Mouse (Mus musculus) mesoderm, embryonic 11.5 days (tissue): Measurements from ENCODE around the gene Dynll2.
"Not testable (repeated sequence)": the region's sequence is repeated elsewhere in the genome, so short reads cannot be mapped to it uniquely, and the experiment has no call there.

Experiments used
- DNase-seq: peaks from one replicate; pipeline ENCODE4 v3.0.0-alpha.2; 2012; ENCODE audit warnings: low read depth, low spot score

Dynll2 gene

GRCm38 (mm10) chr11:87991806-87992205 lies 4.5 kb upstream of the Dynll2 start:
- DNase-seq = no peak

- DNase-seq = no peak
Measured at GRCm38 (mm10) chr11:87987861-87988260, 528 bp upstream of the Dynll2 start.

GRCm38 (mm10) chr11:87986141-87986741 lies 1.1 kb downstream of the Dynll2 start:
- peak; percentile 64 for DNase-seq

DNA sequence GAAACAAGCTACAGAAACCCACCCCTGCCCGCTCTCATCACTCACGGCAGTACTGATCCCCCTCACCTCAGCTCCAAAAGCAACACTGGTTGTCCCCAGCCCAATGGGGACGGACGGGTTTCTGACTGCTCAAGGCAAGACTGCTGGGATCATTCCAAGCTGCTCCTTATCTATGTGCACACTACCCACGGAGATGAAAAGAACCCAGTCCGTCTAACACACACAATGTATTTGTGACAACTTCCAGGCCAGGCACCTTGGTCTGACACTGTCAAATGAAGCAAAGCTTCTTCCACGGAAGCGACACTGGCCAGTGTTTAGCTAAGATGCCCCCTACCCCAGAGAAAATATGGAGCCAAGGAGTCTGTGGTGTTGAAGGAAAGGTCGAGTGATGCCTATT lies 1.7 kb downstream of the Dynll2 start:
- DNase-seq = no peak

DNA sequence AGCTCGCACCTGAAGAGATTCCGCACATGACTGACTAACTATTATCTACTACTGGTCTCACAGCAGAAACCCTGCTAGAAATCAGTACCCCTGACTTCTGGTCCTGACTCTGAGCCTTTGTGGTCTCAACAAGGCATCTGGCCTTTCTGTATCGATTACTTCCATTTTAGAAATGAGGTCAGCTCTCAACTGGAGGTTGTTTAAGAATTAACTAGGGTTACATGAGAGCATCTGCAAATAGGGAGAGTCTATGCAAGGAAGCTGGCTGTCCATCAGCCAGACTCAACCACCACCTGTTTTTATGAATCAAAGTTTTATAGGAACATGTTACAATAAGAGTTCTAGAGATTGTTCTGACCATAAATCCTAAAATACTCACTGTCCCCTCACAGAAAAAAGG lies 2.8 kb downstream of the Dynll2 start:
- no peak for DNase-seq

GRCm38 (mm10) chr11:87978905-87979304 lies 8.4 kb downstream of the Dynll2 start:
- DNase-seq = no peak

DNA sequence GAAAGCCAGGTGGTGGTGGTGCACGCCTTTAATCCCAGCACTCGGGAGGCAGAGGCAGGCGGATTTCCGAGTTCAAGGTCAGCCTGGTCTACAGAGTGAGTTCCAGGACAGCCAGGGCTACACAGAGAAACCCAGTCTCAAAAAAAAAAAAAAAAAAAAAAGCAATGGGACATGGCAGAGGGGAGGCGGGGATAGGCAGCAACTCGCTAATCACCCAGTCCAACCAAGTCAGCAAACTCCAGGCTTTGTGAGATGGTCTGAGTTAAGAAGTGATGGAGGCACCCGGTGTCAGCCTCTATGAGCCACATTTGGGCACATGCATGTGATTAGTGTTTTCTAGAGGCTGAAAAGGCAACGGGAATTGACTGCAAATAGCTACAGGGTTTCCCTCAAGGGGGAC lies 10.3 kb downstream of the Dynll2 start:
- DNase-seq = not testable (repeated sequence)

GRCm38 (mm10) chr11:87974477-87975181 lies 12.7 kb downstream of the Dynll2 start:
- DNase-seq = peak; percentile 67

DNA sequence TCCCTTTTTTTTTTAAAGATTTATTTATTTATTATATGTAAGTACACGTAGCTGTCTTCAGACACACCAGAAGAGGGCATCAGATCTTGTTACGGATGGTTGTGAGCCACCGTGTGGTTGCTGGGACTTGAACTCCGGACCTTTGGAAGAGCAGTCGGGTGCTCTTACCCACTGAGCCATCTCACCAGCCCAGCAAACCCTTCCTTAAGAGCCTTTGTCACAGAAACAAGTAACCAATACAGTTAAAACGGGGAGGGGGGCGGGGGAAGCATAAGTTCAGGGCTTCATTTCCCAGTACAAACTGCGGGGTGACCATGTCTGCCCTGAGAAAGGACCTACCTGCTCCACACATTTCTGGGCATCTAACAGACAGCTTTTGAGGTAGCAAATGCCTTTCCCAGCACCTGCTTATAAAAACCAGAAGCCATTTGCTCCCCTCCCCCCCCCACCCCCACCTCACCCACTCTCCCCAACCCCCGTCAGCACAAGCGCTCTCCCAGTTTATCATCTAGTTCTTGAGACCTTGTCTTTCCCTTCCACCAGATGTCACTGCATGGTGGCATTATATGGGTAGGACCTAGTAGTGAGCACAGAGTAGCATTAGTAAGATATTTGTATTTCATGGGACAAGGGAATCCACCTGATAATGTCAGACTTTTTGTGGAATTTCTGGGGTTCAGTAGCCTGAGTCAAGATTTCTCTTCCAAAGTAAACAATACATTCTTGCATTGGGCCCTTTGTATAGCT lies 13.6 kb downstream of the Dynll2 start:
- no peak for DNase-seq

DNA sequence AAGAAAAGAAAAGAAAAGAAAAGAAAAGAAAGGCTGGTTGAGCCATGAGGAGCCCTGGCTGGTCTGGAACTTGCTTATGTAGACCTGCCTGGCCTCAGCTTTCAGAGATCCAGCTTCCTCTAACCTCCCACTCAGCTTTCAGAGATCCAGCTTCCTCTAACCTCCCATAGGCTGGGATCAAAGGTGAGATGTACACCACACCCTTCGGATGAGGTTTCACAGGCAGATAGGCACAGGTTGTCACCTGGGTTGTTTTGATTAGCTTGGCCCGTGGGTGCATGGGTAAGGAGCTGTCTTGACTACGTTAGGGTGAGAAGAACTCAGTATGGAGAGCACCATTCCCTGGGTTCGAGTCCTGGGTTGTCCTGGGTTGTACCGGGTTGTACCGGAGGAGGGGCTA lies 14.5 kb downstream of the Dynll2 start:
- no peak for DNase-seq

- no peak for DNase-seq
Measured at GRCm38 (mm10) chr11:87968356-87969122, 18.8 kb downstream of the Dynll2 start.

GRCm38 (mm10) chr11:87967692-87968289 lies 19.5 kb downstream of the Dynll2 start:
- DNase-seq = peak; percentile 92

GRCm38 (mm10) chr11:87966214-87966613 lies 21.1 kb downstream of the Dynll2 start:
- DNase-seq = no peak

DNA sequence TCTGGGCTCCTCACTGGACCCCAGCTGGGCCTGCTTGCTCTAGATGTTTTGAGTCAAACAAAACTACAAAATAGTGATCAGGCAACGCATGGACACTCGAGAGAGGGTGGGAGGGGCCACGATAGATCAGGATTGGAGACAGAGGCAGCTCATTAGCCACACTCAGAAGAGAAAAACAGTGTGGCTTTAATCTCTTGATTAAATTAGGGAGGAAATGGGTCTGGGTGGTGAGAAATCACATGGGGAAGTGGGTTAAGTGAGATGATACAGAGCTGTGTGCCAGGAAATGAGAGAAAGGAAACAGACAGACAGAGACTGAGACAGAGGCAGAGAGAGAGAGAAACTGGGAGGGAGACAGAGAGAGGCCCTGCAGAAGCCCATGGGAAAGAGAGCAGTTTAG lies 22.0 kb downstream of the Dynll2 start:
- DNase-seq = no peak

DNA sequence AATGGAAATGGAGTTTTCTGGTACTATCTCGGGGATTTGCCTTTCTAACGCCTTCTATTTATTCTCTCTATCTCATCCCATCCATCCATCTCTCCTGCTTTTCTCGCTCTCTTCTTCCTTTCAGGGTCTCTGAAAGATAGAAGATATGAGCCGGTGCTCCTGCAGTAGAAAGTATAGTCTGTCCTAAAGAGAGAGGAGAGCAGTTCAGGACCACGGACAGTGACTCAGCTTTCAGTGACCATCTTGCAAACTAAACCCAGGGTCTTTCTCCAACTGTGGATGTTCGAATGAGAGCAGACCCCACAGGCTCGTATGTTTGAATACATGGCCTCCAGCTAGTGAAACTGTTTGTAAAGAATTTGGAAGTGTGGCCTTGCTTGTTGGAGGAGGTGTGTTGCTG lies 30.3 kb downstream of the Dynll2 start:
- peak; percentile 73 for DNase-seq

DNA sequence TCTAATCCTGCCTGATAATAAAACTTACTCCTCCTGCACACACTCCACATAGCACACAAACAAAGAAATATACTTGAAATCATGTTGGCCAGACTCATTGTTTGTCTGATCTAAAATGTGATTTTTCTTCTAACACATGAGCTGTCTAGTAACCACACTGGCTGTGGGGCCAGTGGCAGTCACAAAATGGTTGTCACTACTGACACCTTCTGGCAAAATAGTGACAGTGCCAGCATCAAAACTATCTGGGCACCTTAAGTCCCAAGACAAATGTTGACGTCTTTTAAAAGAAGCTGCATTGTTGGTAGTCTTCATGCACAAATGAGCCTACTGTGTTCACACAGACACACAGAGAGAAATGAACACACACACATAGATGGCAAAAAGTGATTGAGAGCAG lies 32.2 kb downstream of the Dynll2 start:
- DNase-seq = no peak

DNA sequence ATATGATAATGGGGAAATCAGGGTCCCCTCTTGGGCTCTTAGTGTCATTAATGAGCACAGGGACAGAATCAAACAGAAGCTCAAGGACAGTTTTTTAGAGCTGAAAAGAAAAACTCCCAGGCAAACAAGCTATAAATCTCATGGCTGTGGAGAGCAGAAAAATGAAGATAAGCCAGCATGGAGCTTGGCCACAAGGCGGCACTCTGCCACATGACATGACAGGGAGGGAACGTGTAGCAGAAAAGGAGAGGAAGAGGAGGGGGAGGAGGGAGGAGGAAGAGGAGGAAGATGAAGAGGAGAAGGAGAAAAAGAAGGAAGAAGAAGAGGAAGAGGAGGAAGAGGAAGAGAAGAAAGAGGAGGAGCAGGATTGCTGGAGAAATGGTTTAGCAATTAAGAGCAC lies 37.3 kb downstream of the Dynll2 start:
- DNase-seq = no peak

DNA sequence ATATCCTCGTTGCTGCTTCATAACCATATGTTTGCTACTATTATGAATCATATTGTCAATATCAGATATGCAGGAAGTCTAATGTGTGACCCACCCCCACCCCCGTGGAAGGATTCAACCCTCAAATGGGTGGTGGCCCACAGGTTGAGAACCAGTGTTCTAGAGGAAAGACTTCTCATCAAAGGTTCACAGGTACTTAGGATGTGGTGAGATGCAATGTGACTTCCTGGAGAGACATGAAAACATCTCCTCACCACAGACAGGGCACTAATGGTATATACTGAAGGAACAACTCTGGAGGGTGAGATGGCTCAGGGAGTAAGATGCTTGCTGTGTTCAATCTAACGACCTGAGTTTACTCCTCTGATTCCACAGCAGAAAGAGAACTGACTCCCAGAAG lies 51.9 kb downstream of the Dynll2 start:
- no peak for DNase-seq

GRCm38 (mm10) chr11:87933731-87934130 lies 53.6 kb downstream of the Dynll2 start:
- no peak for DNase-seq

- DNase-seq = no peak
Measured at GRCm38 (mm10) chr11:87930348-87930747, 57.0 kb downstream of the Dynll2 start.
